In the genomic region with DNA sequence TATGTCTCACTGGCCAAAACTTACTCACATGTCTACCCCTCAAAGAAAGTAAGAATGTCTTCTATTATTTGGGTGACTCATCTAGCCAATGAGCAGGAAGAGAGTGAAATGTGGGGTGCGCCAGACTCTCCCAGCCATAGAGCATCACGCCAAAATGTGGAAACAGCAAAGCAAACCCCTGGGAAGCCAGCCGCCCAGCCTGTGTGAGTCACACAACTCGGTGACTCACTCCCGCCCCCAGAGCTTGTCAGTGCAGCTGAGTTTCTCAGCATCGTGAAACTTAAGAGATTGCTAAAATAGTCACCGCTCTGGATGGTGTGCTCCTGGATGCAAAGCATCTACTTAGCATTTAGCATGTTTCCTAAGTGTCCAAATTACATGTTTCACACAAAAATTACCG, we compare ENCODE assay signal across 8 mouse cellular contexts. TPM values are rescaled to one million over a fixed set of nuclear protein-coding genes. Genes with fewer than 3 reads are reported as not detected.
A peak's percentile ranks its signal among the peaks of the same experiment; 100 is the strongest.
DNase-seq lines count a peak whose midpoint lies in the region; ATAC-seq lines count a peak whose summit lies in the region.

No protein-coding gene starts in this region.

- intact Hi-C loops in gastrocnemius, postnatal 36 days (cut with DNase I): no loop called here

- no peak overlapping the region for H3K4me2 ChIP-seq in forebrain, embryonic 11.5 days (ENCODE audit: low read depth, low read length, severe bottlenecking)
- 0 out of 2 replicates have a peak overlapping the region, but pooled peaks have one; percentile 16 for H3K4me2 ChIP-seq in intestine, embryonic 16.5 days (ENCODE audit: low read depth, low read length)
- H3K4me2 ChIP-seq in liver, embryonic 11.5 days: peak overlapping the region; percentile 31
- no peak overlapping the region for H3K4me2 ChIP-seq in neural tube, embryonic 14.5 days (ENCODE audit: low read depth, low read length)

- no peaks in the 10 kb centered on the region for H3K27me3 ChIP-seq in forebrain, embryonic 10.5 days (ENCODE audit: poor library complexity, severe bottlenecking)
- H3K27me3 ChIP-seq in forebrain, embryonic 11.5 days (ENCODE audit: control insufficient read depth, insufficient read depth, low read length): no peaks in the 10 kb centered on the region
- no peaks in the 10 kb centered on the region for H3K27me3 ChIP-seq in intestine, embryonic 16.5 days (replicated peaks; ENCODE audit: control insufficient read depth, insufficient read depth, low read length)
- H3K27me3 ChIP-seq in liver, embryonic 11.5 days (replicated peaks; ENCODE audit: control insufficient read depth, insufficient read depth, low read length): no peaks in the 10 kb centered on the region
- no peaks in the 10 kb centered on the region for H3K27me3 ChIP-seq in neural tube, embryonic 14.5 days (ENCODE audit: control insufficient read depth, insufficient read depth, low read length)

- H3K4me1 ChIP-seq in forebrain, embryonic 10.5 days: peaks cover 8% of the 10 kb centered on the region
- H3K4me1 ChIP-seq in forebrain, embryonic 11.5 days (replicated peaks; ENCODE audit: control insufficient read depth, insufficient read depth, low read length): no peaks in the 10 kb centered on the region
- peaks cover 38% of the 10 kb centered on the region for H3K4me1 ChIP-seq in brown adipose tissue, adult 24 weeks (ENCODE audit: control insufficient read depth, insufficient read depth, insufficient read length, low read length)
- peaks cover 4% of the 10 kb centered on the region; the same call in 1 of the 2 replicates for H3K4me1 ChIP-seq in intestine, embryonic 16.5 days (ENCODE audit: control insufficient read depth, insufficient read depth, low read length)
- H3K4me1 ChIP-seq in liver, embryonic 11.5 days (replicated peaks; ENCODE audit: control insufficient read depth, insufficient read depth, low read length): no peaks in the 10 kb centered on the region
- H3K4me1 ChIP-seq in neural tube, embryonic 14.5 days (ENCODE audit: control insufficient read depth, insufficient read depth, low read length): no peaks in the 10 kb centered on the region

- no peak for ATAC-seq in forebrain, embryonic 11.5 days (replicated peaks; ENCODE audit: low FRiP score)
- ATAC-seq in intestine, embryonic 16.5 days: peak; percentile 58; the same call in 1 of the 2 replicates
- ATAC-seq in liver, embryonic 11.5 days (replicated peaks; ENCODE audit: low FRiP score): no peak
- ATAC-seq in neural tube, embryonic 14.5 days (ENCODE audit: low read depth): peak; percentile 28; the same call in 1 of the 2 replicates

- DNase-seq in forebrain, embryonic 10.5 days (ENCODE audit: extremely low spot score, low spot score): no peak
- no peak for DNase-seq in forebrain, embryonic 11.5 days (ENCODE audit: low spot score)
- DNase-seq in gastrocnemius, postnatal 36 days: peak; percentile 40 to 73
- DNase-seq in liver, embryonic 11.5 days (ENCODE audit: low spot score): no peak
- no peak for DNase-seq in cerebellum, adult 8-10 months

- 56% methylated on average over 8 of the region's 8 CpGs for WGBS in forebrain, embryonic 10.5 days
- 58% methylated on average over 8 of the region's 8 CpGs for WGBS in forebrain, embryonic 11.5 days
- WGBS in intestine, embryonic 16.5 days: 31% methylated on average over 8 of the region's 8 CpGs
- 31% methylated on average over 8 of the region's 8 CpGs for WGBS in liver, embryonic 11.5 days
- WGBS in neural tube, embryonic 14.5 days: 58% methylated on average over 8 of the region's 8 CpGs

- H3K4me3 ChIP-seq in forebrain, embryonic 10.5 days: peak overlapping the region; percentile 16
- H3K4me3 ChIP-seq in forebrain, embryonic 11.5 days (ENCODE audit: low read depth, low read length): no peak overlapping the region
- H3K4me3 ChIP-seq in brown adipose tissue, adult 24 weeks (ENCODE audit: insufficient read depth, low read depth, low read length): no peak overlapping the region
- no peak overlapping the region for H3K4me3 ChIP-seq in intestine, embryonic 16.5 days (ENCODE audit: low read length)
- no peak overlapping the region for H3K4me3 ChIP-seq in liver, embryonic 11.5 days (ENCODE audit: low read depth, low read length)
- no peak overlapping the region for H3K4me3 ChIP-seq in neural tube, embryonic 14.5 days (ENCODE audit: low read depth, low read length)

- no peaks in the 10 kb centered on the region for H3K36me3 ChIP-seq in forebrain, embryonic 10.5 days (replicated peaks)
- no peaks in the 10 kb centered on the region for H3K36me3 ChIP-seq in forebrain, embryonic 11.5 days (ENCODE audit: control insufficient read depth, insufficient read depth, low read length)
- no peaks in the 10 kb centered on the region for H3K36me3 ChIP-seq in intestine, embryonic 16.5 days (ENCODE audit: control insufficient read depth, insufficient read depth, low read length)
- H3K36me3 ChIP-seq in liver, embryonic 11.5 days (ENCODE audit: control insufficient read depth, insufficient read depth, low read length): no peaks in the 10 kb centered on the region
- no peaks in the 10 kb centered on the region for H3K36me3 ChIP-seq in neural tube, embryonic 14.5 days (ENCODE audit: control insufficient read depth, insufficient read depth, low read length)

- no peak overlapping the region for H3K9ac ChIP-seq in forebrain, embryonic 11.5 days (ENCODE audit: low read length)
- H3K9ac ChIP-seq in intestine, embryonic 16.5 days (ENCODE audit: low read depth, low read length): no peak overlapping the region
- no peak overlapping the region for H3K9ac ChIP-seq in liver, embryonic 11.5 days (ENCODE audit: low read depth, low read length)
- H3K9ac ChIP-seq in neural tube, embryonic 14.5 days (replicated peaks; ENCODE audit: low read depth, low read length): no peak overlapping the region

- no peak overlapping the region for H3K27ac ChIP-seq in forebrain, embryonic 10.5 days
- no peak overlapping the region for H3K27ac ChIP-seq in forebrain, embryonic 11.5 days (ENCODE audit: low read depth, low read length)
- peak overlapping the region; percentile 99 for H3K27ac ChIP-seq in brown adipose tissue, adult 24 weeks (replicated peaks; ENCODE audit: low read depth, low read length)
- H3K27ac ChIP-seq in intestine, embryonic 16.5 days (ENCODE audit: low read length): no peak overlapping the region
- no peak overlapping the region for H3K27ac ChIP-seq in liver, embryonic 11.5 days (ENCODE audit: low read depth, low read length)
- H3K27ac ChIP-seq in neural tube, embryonic 14.5 days (ENCODE audit: low read depth, low read length): no peak overlapping the region

- H3K9me3 ChIP-seq in forebrain, embryonic 10.5 days: no peaks in the 10 kb centered on the region; the same call in 1 of the 2 replicates
- no peaks in the 10 kb centered on the region for H3K9me3 ChIP-seq in forebrain, embryonic 11.5 days (ENCODE audit: control insufficient read depth, low read length)
- H3K9me3 ChIP-seq in intestine, embryonic 16.5 days (ENCODE audit: control insufficient read depth, low read length): 0 out of 2 replicates have a peak, but pooled peaks cover 4% of the 10 kb centered on the region
- no peaks in the 10 kb centered on the region for H3K9me3 ChIP-seq in liver, embryonic 11.5 days (ENCODE audit: control insufficient read depth, low read length)
- H3K9me3 ChIP-seq in neural tube, embryonic 14.5 days (ENCODE audit: control insufficient read depth, low read length): no peaks in the 10 kb centered on the region

RNA-seq across cellular contexts. Expression of a gene that starts 28.9 kb away (rescaled TPM):
- polyA plus RNA-seq in forebrain, embryonic 10.5 days (2016; fragmentation: Nextera tagmentation; extraction: Ambion mirVana): 11.2 and 11.3 TPM in 2 replicates
- 14.7 and 15.2 TPM in 2 replicates for polyA plus RNA-seq in forebrain, embryonic 11.5 days (2014; fragmentation: Nextera tagmentation; extraction: Ambion mirVana)
- 16.9 and 38.8 TPM in 2 replicates for polyA plus RNA-seq in brown adipose tissue, adult 24 weeks (2012; ENCODE audit: insufficient read depth, insufficient read length, missing spikeins)
- 10 to 100 TPM; 24.1 to 37.6 TPM for total RNA-seq in gastrocnemius, postnatal 36 days (2021)
- polyA plus RNA-seq in intestine, embryonic 16.5 days (2015; fragmentation: Nextera tagmentation; extraction: Ambion mirVana): 4.9 TPM in 2 replicates
- 29.0 and 30.7 TPM in 2 replicates for polyA plus RNA-seq in liver, embryonic 11.5 days (2014; fragmentation: Nextera tagmentation; extraction: Ambion mirVana)
- 36.6 and 42.4 TPM in 2 replicates for polyA plus RNA-seq in neural tube, embryonic 14.5 days (2014; fragmentation: Nextera tagmentation; extraction: Ambion mirVana)

Comparison
In these comparisons a context has a peak if more than half of its experiments do, and no peak if none do; other contexts are left out.
1. DNase-seq: peak in gastrocnemius, postnatal 36 days (2 of 2); none in forebrain, embryonic 10.5 days (single experiment), forebrain, embryonic 11.5 days (single experiment), liver, embryonic 11.5 days (single experiment) and cerebellum, adult 8-10 months (single experiment).
2. ATAC-seq: peak in intestine, embryonic 16.5 days (single experiment) and neural tube, embryonic 14.5 days (single experiment); none in forebrain, embryonic 11.5 days (single experiment) and liver, embryonic 11.5 days (single experiment).
3. H3K4me2 ChIP-seq: peak in intestine, embryonic 16.5 days (single experiment) and liver, embryonic 11.5 days (single experiment); none in forebrain, embryonic 11.5 days (single experiment) and neural tube, embryonic 14.5 days (single experiment).